Mouse (Mus musculus): ENCODE data around the gene Gosr1. TPM values are rescaled to one million over a fixed set of nuclear protein-coding genes. Genes with fewer than 3 reads are reported as not detected.

The Gosr1 gene
- 13.8 and 17.8 TPM in 2 replicates for polyA plus RNA-seq (2015; fragmentation: Nextera tagmentation; extraction: Ambion mirVana)

GRCm38 (mm10) chr11:76763053-76763740 lies at the start of gene Gosr1:
Gosr1 (minus strand) TSS chr11:76763579.

DNA sequence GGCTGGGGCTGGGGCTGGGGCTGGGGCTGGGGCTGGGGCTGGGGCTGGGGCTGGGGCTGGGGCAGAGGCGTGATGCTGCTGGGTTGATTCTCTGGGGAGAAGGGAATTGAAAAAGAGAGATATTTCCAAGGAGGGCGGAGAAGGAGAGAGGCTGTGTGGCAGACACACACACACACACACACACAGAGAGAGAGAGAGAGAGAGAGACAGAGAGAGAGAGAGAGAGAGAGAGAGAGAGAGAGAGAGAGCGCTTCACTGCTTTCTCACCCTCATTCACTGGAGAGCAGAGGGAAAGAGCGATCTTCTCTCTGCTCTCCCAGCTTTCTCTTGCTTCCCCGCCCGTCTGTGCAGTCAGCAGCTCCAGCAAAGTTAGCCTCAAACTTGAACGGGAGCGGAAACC lies 83.9 kb downstream of the Gosr1 start, which contains the start of gene Trarg1:
Gene Trarg1 (plus strand): TSS at position 301 of the 400 bp plus-strand sequence.

Other genes with a start within 250 kb of the Gosr1 start
- 11.7 and 11.9 TPM in 2 replicates for gene Abr, start 141.3 kb downstream of the Gosr1 start, polyA plus RNA-seq (2015; fragmentation: Nextera tagmentation; extraction: Ambion mirVana)
- not detected in 2 replicates for gene Bhlha9, start 91.1 kb downstream of the Gosr1 start, polyA plus RNA-seq (2015; fragmentation: Nextera tagmentation; extraction: Ambion mirVana)
- gene Trarg1, start 83.8 kb downstream of the Gosr1 start, polyA plus RNA-seq (2015; fragmentation: Nextera tagmentation; extraction: Ambion mirVana), result 2.2 and 17.8 TPM in 2 replicates
- gene Cpd, start 83.4 kb upstream of the Gosr1 start, polyA plus RNA-seq (2015; fragmentation: Nextera tagmentation; extraction: Ambion mirVana), result 6.8 and 8.4 TPM in 2 replicates
- 0.55 and 1.7 TPM in 2 replicates for gene Tmigd1, start 138.6 kb upstream of the Gosr1 start, polyA plus RNA-seq (2015; fragmentation: Nextera tagmentation; extraction: Ambion mirVana)
- gene Blmh, start 161.2 kb upstream of the Gosr1 start, polyA plus RNA-seq (2015; fragmentation: Nextera tagmentation; extraction: Ambion mirVana), result 57.4 and 73.9 TPM in 2 replicates
- gene Slc6a4, start 235.0 kb upstream of the Gosr1 start, polyA plus RNA-seq (2015; fragmentation: Nextera tagmentation; extraction: Ambion mirVana), result 4.5 and 7.0 TPM in 2 replicates

Measured in skeletal muscle tissue, postnatal 0 days (tissue).